Mouse (Mus musculus) neutrophil, adult 5-6 weeks (primary cell): ENCODE data around the gene Lrrc32. TPM values are rescaled to one million over a fixed set of nuclear protein-coding genes. Genes with fewer than 3 reads are reported as not detected.

Experiments used
- ATAC-seq: fragments of 151-379, 151-347 bp; 2 replicates; pipeline ENCODE4 v1.8.0; 2017; ENCODE audit warnings: mild to moderate bottlenecking, moderate TSS enrichment; ENCODE audit not compliant: insufficient number of reproducible peaks, poor library complexity, low FRiP score, severe bottlenecking; ENCODE audit errors: extremely low read depth
- total RNA-seq: library from RNA; stranded (forward); fragments of 200-1000 nt; gene quantifications from 2 replicates; pipeline ENCODE4 v1.2.3, GENCODE M21; 2017

The Lrrc32 gene
- total RNA-seq, 1 experiment from 2014 or later: 0.93 TPM

DNA sequence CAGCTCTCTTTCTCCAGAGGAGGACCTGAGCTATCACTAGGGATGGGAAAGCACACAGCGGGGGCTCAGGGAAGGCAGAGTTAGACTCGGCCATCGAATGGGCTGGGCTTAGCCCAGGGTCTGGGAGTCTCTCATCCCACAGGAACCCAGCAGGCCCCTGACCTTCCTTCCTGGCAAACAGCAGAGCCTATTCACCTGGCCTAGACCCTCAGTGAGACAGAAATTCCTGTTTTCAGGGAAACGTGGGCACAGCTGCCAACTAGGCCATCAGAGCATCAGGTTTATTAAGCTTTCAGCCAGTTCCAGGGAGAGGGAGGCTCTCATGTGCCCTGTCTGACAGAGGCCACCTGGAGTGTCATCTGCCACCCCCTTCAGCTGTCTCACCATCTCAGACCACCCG lies 13.8 kb downstream of the Lrrc32 start:
- ATAC-seq: no peak

DNA sequence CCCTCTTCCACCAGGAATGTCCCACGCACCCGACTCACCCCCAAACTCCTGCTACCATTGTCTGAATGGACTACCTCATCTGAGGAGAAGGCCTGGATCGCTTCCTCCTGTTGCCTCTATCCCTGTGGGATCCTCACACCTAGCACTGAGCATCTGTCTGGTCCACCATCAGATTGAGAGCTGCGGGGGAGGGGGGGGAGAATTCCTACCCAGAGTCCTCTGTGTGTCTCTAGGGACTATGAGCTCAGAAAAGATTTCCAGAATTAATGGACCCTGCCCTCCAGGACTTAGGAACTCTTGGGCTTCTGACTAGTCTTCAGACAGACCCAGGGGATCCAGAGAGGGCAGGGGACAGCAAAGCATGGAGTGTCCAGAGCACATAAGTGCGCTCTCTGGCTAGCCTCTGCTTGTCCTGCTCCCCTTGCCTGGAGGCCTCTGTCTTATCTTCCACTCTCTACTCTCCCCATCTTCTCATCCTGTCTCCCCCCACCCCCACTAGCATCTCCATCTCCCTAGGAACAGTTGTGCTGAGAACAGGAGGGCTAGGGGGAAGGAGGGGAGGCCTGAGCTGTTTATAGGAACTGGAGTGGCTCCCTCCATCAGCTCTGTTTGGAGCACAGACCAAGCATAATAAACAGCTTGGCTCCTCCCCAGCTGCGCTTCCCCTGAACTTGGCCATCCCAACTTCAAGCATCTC lies 15.0 kb downstream of the Lrrc32 start:
- no peak for ATAC-seq

DNA sequence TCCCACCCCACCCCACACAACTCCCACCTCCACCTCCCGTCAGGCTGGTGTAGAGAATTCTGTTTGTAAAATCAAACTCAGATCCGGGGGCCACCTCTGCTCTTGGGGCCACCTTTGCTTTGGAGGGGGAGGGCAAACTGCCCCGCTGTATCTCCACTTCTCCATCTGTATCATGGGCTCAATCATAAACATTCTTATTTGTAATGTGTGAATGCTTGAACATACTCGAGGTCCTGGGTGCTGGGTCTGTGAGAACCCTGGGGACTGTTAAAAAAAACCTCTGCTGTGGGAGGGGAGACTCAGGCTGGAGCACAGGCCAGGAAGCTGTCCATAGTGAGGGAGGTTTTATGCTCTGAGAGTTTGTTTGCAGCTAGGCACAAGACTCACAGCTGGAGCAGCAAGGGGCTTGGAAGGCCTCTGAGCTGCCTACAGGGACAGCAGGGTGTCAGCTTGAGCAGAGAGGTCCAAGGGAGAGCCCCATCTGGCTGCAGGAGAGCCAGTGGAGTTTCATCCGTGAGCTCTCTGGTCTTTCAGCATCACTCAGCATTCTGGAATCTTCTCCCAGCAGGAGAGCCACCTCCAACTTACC lies 15.7 kb downstream of the Lrrc32 start:
- ATAC-seq: no peak

DNA sequence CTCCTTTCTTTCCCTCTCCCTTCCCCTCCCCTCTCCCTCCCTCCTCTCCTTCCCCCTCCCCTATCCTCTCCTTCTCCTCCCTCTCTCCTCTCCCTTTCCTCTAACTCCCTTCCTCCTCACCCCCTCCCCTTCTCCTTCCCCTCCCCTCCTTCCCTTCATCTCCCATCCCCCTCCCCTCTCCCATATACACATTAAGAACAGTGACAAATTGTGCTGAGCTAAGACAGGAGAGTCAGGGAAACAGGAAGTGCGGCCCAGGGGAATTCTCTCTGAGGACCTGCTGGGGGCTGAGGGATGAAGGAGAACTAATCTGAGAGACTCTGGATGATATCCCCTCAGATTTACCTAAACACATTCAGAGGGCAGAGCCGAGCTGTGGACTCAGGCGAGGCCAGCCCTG lies 16.6 kb downstream of the Lrrc32 start:
- no peak for ATAC-seq

DNA sequence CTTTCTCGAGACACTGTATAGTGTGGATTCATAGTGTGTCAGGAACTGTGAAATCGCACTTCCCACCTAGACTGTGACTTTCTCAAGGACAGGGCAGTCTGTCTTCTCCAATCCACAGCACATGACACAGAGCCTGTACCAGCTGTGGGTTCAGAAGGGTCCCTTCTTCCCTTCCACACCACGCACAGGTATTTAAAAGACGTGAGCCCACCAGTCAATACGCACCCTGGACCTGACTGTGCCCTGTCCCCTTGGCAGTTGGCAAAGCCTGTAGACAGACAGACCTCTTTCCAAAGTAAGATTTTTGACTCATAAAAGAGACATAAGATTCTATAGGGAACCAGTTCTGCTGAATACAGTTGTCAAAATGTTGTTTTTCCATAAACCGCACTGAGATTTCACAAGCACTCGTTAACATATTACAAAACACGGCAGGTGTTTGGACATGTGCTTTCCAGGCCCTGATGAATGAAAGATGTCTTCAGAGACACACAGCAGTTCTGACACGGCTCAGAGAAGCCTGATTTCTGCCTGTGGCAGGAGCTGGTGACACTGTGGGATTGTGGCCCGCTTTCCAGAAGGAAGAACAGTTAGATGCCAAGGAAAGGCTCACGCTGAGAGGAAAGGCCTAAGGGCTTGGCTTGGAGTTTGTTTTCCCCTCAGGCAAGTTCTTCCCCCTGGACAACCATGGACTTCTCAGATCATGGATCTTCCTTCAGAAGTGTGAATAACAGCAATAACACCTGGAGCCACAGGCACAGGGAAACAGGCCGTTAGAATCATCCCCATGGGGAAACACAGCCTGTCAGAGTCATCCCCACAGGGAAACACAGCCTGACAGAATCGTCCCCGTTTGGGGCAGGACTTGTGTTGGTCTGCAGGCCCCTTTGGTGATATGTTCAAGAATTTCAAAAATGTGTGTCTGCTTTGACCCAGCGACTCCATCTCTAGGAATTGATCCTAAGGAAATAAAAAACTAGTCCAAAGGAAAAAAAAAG lies 22.2 kb downstream of the Lrrc32 start:
- no peak for ATAC-seq

DNA sequence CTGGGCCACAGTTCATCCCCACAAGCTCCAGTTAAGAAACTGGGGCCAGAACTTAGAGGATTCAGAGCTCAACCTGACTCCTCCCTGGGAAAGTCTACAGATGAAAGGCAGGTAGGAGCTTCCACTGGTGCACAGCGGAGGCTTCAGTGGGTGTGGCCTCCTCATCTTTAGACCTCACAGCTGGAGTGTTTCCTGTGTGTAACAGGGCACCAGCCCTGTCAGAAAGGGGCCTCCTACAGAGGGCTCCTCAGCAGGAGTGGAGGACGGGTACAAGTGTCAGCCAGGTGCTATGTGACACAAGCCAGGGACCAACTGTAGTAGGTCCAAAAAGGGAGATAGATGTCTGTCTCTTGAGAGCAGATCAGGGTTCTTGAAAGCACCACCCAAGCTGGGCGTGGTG lies 24.2 kb downstream of the Lrrc32 start:
- ATAC-seq: no peak

DNA sequence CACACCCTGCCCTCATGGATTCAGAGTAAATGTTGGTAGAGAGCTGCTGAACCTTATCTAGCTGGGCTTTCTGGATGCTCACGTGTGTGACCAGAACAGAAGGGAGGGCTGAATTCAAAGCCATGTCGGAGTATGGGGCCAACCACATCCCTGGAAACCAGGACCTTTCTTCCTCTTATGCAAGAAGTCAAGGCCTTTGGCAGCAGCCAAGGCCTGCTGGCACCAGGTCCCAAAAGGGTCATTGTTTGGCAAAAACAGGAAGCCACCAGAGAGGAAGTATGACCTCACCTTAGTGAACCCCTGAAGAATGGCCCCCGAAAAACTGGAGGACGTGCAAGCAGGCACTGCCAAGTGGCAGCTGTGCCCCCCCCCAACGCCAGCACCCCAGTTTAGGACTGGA lies 33.5 kb downstream of the Lrrc32 start:
- ATAC-seq: peak; percentile 26; the same call in 1 of the 2 replicates

DNA sequence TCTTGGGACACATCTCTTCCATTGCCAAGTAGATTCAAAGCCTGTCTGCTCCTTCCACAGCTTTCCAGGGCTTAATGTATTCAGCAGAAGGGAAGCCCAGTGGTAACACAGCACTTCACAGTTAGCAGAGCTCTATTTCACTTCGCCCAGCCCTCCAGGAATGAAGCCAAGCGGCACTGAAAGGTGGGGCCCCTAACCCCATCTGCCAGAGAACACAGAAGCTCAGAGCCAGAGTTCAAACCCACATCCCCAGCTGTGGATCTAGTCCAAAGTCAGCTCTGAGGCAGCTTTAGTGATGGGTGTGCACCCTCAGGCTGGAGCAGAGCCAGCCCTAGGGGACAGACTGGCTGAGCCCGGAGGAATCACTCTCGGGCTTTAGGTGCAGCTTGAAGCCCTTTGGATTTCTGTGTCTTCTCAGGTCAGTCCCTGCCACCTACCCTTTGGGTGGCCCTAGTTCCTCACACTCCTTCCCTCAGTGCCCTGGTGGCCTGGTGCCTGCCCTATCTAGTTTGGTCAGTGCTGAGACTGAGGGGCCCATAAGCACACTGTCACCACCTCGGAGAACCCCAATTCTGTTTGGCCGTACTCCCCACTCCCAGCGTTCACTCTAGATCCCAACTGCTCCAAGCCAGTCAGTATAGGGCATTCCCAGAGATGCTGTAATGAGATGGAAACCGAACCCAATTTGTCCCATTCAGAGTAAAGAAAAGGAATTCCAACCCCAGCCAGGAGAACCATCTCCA lies 34.2 kb downstream of the Lrrc32 start:
- ATAC-seq: no peak

DNA sequence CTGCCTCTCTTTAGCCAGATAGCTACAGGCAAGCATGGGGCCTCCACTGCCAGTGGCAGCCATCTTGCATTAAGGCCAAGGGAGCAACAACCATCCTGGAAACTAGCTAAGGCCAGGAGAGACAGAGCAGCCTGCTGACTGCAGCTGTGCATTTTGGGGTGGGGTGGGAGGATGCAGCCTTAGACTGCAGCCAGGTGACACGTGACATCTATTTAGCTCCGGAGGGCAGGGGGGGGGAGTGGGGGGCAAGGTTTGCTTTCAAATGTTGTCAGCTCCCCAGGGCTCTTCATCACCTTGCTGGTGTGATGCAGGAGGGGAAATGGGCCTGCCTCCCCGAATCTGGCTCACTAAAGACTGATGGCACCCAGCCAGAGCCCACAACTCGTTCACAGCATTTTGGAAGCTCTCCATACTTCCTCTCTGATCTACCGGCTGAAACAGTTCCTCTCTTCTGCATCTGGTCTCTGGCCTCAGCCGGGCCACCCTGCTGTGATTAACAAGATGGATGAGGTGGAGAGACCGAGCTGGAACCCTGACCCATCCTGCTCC lies 34.8 kb downstream of the Lrrc32 start:
- no peak for ATAC-seq

DNA sequence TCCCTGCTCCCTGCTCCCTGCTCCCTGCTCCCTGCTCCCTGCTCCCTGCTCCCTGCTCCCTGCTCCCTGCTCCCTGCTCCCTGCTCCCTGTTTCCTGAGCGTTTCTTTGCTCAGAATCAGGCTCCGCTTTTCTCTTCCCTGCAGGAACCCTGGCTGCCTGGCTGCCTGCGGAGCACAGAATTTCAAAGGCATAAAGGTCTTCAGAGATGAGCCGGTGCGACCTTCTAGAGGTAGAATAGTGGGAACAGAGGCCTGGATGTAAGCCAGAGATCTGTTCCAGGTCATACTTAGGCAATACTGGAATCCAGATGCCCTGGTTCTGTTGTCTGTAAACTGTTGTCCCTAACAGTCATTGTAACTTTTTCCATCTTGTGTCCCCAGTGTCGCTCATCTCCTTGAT lies 35.3 kb downstream of the Lrrc32 start:
- no peak for ATAC-seq

DNA sequence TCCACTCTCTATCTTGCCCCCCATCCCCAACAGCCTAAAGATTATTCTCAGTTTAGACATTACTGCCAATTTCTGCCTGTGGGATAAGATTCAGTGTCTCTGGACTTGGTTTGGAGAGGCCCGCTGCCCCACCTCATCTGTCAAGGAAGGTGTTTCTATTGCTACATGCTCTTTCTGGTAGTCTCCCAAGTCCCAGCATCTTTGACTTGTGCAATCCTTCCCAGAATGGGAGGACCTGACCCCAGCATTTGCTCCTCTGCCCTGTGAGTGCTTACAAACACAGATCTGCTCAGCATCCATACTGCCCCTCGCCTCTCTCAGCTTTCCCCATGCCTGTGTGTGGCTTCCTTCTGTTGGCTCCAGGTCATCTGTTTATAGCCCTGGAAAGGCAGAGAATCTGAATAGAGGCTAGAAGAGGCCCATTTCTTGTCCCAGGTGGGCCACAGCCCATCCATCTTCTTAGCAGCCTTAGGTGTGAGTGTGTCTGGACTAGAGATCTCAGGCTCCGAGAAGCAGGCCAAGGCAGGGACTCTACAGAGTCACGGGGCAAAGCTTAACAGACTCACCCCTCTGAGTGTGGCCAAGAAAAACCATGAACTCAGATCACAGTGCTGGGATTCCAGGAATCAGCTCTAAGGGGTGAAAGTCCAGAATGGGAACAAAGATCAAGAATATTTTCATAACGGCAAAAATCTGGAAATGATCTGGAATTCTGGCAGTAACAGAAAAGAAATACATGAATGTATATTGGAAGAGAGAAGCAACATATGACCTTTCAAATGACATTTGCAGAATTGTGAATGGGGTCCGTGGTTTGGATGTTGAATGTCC lies 36.0 kb downstream of the Lrrc32 start:
- no peak for ATAC-seq

DNA sequence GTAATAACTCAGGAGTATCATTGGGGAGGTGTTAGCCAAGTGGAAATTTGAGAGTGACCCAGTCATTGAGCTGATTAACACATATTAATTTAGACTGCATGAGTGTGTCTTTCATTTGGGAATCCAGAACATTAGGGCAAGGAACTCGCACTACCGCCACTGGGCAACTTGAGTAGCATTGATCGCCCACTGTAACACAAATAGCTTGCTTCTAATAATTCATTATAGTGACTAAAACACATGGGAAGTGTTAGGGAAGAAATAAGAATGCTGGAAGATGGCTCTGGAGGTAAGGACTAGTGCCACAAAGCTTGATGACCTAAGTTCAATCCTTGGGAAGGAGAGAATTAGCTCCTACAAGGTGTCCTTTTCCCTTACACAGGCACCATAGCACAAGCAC lies 38.0 kb downstream of the Lrrc32 start:
- no peak for ATAC-seq

DNA sequence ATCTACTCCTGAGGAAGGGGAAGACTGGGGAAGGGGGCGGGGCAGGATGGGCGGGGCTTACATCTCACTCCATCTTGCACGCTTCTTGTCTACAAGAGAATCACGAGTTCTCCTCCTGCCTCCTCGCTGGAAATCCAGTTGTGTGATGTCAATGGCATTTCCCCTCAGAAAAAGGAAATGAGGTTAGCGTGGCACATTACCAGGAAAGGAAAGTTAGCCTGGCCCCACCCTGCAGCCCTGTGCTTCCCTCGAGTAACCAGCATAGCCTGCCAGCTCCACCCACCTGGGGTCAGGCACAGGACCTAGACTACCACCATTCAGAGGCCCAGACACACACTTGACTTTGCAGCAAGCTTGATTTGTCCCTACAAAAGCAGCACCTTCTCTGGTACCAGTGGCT lies 42.5 kb downstream of the Lrrc32 start:
- ATAC-seq: no peak

DNA sequence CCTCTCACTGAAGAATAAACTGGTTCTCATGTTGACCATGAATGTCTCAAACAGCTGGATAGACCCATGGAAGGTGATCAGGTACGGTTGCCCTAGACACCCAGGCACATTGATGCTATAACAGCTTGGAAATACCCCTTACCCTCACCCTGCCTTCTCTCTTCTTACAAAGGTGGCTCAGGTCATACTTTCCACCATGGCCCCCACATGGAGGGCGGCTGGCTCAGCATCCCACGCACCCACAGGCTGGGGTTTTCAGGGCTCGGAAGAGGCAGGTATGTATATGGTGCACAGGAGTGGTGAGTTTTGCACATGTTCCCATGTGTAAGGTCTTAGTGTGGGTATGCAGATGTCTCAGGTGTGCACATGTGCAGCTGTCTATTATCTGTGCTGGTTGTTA lies 43.9 kb downstream of the Lrrc32 start:
- no peak for ATAC-seq

DNA sequence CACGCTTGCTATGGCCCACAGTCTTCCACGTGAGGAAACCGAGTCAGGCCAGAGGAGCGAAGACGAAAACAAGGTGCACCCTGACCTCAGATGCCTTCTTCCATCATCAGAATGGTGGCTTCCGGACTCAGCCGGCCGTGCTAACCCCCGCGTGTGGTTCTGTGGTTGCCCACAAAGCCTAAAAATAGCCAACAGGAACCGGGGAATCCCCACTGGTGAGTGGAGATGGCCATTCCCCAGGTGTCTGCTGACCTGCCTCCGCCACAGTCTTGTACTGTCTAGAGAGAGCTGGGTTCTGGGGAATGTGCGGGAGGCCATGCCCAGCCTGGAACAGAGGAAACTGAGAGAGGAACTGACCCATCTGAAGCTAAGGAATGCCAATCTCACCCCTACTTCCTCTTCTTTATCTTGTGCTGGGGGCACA lies 45.4 kb downstream of the Lrrc32 start:
- ATAC-seq: peak; percentile 50; the same call in 1 of the 2 replicates

DNA sequence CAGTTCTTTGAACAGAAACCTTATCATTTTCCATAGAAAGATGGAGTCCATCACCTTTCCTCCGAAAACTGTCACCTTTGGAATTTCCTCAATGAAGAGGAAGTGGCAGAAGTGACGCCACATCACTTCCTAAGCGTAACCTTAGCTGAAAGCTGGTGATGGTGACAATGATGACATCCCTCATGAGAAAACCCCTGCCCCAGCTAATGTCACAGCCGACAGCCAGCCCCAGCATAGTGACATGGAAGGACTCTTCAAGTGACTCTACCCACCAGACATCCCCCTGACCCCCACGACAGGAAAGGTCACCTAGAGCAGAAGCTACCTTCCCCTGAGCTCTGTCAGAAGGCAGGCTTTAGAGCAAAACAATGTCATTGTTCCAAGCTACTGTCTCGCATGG lies 46.1 kb downstream of the Lrrc32 start:
- no peak for ATAC-seq

DNA sequence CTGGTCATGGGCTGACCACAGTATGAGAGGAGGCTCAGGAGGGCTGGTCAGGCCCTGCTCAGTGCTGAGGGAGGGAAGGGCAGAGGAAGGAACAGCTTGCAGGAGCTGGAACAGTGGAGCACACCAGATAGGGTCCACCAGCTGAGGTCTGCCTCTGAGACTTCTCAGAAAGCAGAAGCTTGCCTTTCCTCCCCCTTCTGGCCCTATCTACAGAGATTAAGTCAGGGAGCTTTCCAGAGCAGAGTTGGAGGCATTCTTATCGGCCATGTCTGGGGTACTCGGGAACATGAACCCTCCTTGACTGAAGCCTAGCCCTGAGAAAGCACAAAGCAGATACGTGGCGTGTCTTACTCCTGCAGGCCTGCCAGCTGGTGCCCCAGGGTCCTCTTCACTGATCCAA lies 46.8 kb downstream of the Lrrc32 start:
- no peak for ATAC-seq
